Comparison of ENCODE assay signal across 9 mouse cellular contexts in the genomic region with DNA sequence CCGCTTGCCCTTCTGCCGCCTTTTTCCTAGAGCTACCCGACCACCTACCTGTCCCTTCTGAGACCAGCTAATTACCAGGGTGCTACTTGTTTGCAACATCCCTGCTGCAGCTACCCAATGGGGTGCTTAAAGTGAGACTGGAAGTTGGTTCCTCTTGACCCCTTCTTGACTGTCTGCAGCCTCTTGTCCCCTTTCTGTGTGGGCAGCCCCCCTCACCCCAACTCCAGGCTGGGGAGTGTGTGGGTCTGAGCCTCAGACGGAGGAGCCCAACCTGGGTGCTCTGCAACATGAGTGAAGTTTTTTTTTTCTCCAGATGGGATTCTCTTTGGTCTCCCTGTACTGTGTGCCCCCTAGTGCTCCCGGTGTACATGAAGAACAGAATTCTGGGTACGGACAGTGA.
A peak's percentile ranks its signal among the peaks of the same experiment; 100 is the strongest.
DNase-seq lines count a peak whose midpoint lies in the region; ATAC-seq and TF ChIP-seq lines count a peak whose summit lies in the region.
"Had no signal": no experiment of that assay in that cellular context is flagged by ENCODE, and none has a peak within 500 bp of the region (broad histone marks: within the 10 kb centered on the region; RNA-seq: fewer than 3 reads in every experiment).

No protein-coding gene starts in this region.

- no peaks in the 10 kb centered on the region for H3K9me3 ChIP-seq in lung, embryonic 16.5 days (ENCODE audit: control insufficient read depth, low read length)
- H3K9me3 ChIP-seq in forebrain, embryonic 10.5 days, result no peaks in the 10 kb centered on the region
- no peaks in the 10 kb centered on the region for H3K9me3 ChIP-seq in limb, embryonic 15.5 days

- H3K4me3 ChIP-seq in lung, embryonic 16.5 days (ENCODE audit: low read length), result peak overlapping the region; percentile 60
- H3K4me3 ChIP-seq in forebrain, embryonic 10.5 days, result peak overlapping the region; percentile 77
- peak overlapping the region; percentile 64 for H3K4me3 ChIP-seq in limb, embryonic 15.5 days
- H3K4me3 ChIP-seq in thymus, adult 2 months (ENCODE audit: control insufficient read depth, insufficient read depth, low read length), result no peak overlapping the region

- peaks cover 37% of the 10 kb centered on the region for H3K27me3 ChIP-seq in lung, embryonic 16.5 days (ENCODE audit: control insufficient read depth, insufficient read depth, low read depth, low read length)
- peaks cover 73% of the 10 kb centered on the region for H3K27me3 ChIP-seq in forebrain, embryonic 10.5 days (ENCODE audit: poor library complexity, severe bottlenecking)
- H3K27me3 ChIP-seq in limb, embryonic 15.5 days, result peaks cover 53% of the 10 kb centered on the region
- peaks cover 13% of the 10 kb centered on the region for H3K27me3 ChIP-seq in thymus, adult 2 months (ENCODE audit: control insufficient read depth, insufficient read depth, low read length)

- H3K4me1 ChIP-seq in lung, embryonic 16.5 days (replicated peaks; ENCODE audit: control insufficient read depth, insufficient read depth, low read length), result peaks cover 2% of the 10 kb centered on the region; the same call in 1 of the 2 replicates
- peaks cover 28% of the 10 kb centered on the region for H3K4me1 ChIP-seq in forebrain, embryonic 10.5 days
- peaks cover 26% of the 10 kb centered on the region for H3K4me1 ChIP-seq in limb, embryonic 15.5 days
- no peaks in the 10 kb centered on the region for H3K4me1 ChIP-seq in thymus, adult 2 months (replicated peaks; ENCODE audit: control insufficient read depth, insufficient read depth, low read length)

- no peak for ATAC-seq in lung, embryonic 16.5 days (ENCODE audit: low read depth)
- no peak for ATAC-seq in limb, embryonic 15.5 days (ENCODE audit: insufficient number of reproducible peaks, low FRiP score, low TSS enrichment, low read depth)
- ATAC-seq in megakaryocyte progenitor cell, adult 5-6 weeks (replicated peaks; ENCODE audit: poor library complexity), result no peak
- no peak for ATAC-seq in megakaryocyte, adult 5-6 weeks (ENCODE audit: poor library complexity, severe bottlenecking)

- no peak for TF ChIP-seq CTCF in thymus, adult 2 months (IDR thresholded peaks at IDR 0.05; ENCODE audit: borderline replicate concordance, control insufficient read depth, extremely low read depth, insufficient read depth, low read length, poor library complexity)

- TF ChIP-seq POLR2A in thymus, adult 2 months (IDR thresholded peaks at IDR 0.05; ENCODE audit: control insufficient read depth, extremely low read depth, insufficient read depth, low read length, poor library complexity), result no peak

- H3K9ac ChIP-seq in lung, embryonic 16.5 days (ENCODE audit: low read length), result peak overlapping the region; percentile 59
- H3K9ac ChIP-seq in limb, embryonic 15.5 days, result no peak overlapping the region

- DNase-seq in lung, adult 18-20 months, result no peak
- peak; percentile 29 for DNase-seq in forebrain, embryonic 10.5 days (ENCODE audit: extremely low spot score, low spot score)
- DNase-seq in thymus, adult 2 months, result no peak
- DNase-seq: adrenal gland, adult 8-10 months; kidney, adult 18-20 months had no signal

- no peak overlapping the region for H3K27ac ChIP-seq in lung, embryonic 16.5 days (ENCODE audit: low read length)
- no peak overlapping the region for H3K27ac ChIP-seq in forebrain, embryonic 10.5 days
- no peak overlapping the region for H3K27ac ChIP-seq in limb, embryonic 15.5 days
- no peak overlapping the region for H3K27ac ChIP-seq in thymus, adult 2 months (ENCODE audit: control insufficient read depth, insufficient read depth, low read length)

- H3K4me2 ChIP-seq in lung, embryonic 16.5 days (ENCODE audit: low read depth, low read length), result peak overlapping the region; percentile 96
- H3K4me2 ChIP-seq in limb, embryonic 15.5 days, result peak overlapping the region; percentile 99

- 4% methylated on average over 6 of the region's 6 CpGs for WGBS in lung, embryonic 16.5 days
- WGBS in forebrain, embryonic 10.5 days, result 3% methylated on average over 6 of the region's 6 CpGs
- WGBS in limb, embryonic 15.5 days, result 2% methylated on average over 6 of the region's 6 CpGs
- WGBS in thymus, adult 2 months, result 10% methylated on average over 6 of the region's 6 CpGs

- no peaks in the 10 kb centered on the region for H3K36me3 ChIP-seq in lung, embryonic 16.5 days (ENCODE audit: control insufficient read depth, insufficient read depth, low read length)
- no peaks in the 10 kb centered on the region for H3K36me3 ChIP-seq in forebrain, embryonic 10.5 days (replicated peaks)
- H3K36me3 ChIP-seq in limb, embryonic 15.5 days, result no peaks in the 10 kb centered on the region
- H3K36me3 ChIP-seq in thymus, adult 2 months (ENCODE audit: control insufficient read depth, insufficient read depth, low read length), result no peaks in the 10 kb centered on the region
